Mouse (Mus musculus): ENCODE results near the gene Lpp.

Lpp gene

DNA sequence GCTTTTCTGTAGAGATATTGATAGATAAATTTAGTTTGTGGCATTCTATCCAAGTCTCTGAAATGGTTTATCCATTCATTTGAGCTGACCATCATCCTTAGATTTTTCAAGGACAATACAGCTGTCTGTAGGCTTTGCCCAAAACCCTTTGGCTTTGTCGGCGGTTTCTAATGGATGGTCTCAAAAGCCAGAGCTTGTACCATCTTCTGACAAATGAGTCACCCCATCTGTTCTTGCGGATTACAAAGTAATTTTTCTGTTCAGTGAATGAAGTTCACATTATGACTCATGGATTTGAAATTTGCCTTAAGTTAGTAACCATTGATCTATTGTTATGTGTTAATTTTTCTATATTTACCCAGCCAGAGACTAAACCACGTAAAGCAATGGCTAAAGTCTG, 301.8 kb downstream of the Lpp start:
- no peak for DNase-seq (ENCODE audit: low spot score in 2 of 2)

DNA sequence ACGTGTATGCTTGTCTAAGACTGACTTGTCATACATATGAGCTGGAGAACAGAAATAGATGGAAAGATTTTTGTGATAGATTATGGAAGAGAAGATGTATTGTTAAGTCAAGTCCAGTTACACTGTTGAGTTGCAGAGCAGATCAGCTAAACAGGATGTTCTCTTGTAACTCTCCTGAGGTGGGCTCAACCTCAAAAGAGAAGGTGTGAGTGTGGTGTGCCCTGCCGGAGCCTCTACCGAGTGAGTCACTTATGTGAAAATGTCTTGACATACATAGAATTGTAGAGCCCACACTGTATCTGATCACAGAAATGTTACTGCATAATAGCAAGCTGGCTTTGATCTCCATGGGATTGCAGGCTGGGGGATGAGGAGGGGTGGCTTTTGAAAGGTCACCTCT, 310.9 kb downstream of the Lpp start:
- no peak for DNase-seq (ENCODE audit: low spot score in 2 of 2)

DNA sequence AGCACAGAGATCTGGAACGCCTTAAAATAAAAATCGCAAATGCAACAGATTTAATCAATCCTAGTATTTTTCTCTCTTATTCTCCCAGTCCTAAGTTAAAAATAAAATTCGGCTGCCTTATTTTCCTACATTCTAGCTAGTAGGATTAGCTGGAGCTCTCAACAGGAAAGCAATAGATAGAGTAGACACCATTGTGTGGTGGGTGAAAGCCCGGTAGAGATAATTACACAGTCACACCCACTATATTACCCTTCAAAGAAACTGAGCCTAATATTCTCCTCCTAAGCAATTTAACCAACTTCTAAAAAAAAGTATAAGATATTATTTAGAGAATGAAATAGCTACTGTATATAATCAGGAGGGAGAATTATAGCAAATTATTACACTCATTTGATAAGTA, 330.3 kb downstream of the Lpp start:
- no peak for DNase-seq (ENCODE audit: low spot score in 2 of 2)

DNA sequence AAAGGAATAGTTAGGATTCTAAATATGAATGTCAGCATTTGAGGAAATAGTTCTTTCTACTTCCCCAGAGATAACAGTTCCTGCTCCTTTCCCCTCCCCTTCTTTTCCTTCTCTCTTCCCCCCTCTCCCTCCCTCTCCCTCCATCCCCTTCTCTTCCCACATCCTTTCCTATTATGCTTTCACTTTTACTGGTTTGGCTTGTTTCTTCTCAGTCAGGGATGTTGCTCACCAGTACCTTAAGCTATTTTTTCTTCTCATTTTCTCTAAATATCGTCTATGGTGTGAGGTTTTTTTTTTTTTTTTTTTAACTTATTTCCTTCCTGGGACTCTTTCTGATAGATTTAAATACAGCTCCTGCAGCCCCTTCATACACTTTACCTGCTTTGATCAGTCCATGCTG, 339.4 kb downstream of the Lpp start:
- DNase-seq (ENCODE audit: low spot score in 2 of 2), result no peak

DNA sequence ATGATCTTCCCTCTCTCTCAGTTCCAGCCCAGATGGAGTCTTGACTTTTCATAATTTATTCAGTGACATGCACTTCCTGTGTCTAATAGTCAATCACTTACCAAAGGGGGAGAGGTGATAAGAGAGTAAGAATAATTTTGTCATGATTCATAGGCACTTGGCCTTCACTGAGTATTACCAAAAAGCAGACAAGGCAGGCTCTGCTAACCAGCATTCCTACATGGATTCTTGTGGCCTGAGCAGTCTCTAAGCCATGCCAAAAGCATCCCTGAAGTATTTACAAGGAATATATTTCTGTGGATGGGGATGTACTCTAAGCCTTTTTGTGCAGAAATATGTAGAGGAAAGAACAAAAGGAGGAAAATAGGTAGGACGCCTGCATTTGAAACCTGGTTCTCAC, 340.0 kb downstream of the Lpp start:
- no peak for DNase-seq (ENCODE audit: low spot score in 2 of 2)

DNA sequence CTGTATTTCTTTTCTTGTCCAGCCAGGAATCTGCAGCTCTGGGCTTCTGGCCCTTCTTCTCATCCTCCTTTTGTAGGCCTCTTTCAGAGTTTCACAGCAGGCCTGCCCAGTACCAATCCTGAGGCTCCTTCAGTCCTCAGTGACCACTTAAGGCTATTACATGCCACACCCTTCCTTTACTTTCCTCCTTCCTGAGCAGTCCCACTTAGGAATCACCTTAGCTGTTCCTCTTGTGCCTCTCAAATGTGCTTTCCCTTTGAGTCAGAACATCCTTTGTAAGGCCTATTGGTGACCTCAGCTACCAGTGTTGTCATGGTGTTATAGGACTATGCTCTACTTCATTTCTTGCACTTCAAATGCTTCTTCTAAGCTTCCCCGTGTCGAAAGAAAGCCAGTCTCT, 342.4 kb downstream of the Lpp start:
- no peak for DNase-seq (ENCODE audit: low spot score in 2 of 2)

DNA sequence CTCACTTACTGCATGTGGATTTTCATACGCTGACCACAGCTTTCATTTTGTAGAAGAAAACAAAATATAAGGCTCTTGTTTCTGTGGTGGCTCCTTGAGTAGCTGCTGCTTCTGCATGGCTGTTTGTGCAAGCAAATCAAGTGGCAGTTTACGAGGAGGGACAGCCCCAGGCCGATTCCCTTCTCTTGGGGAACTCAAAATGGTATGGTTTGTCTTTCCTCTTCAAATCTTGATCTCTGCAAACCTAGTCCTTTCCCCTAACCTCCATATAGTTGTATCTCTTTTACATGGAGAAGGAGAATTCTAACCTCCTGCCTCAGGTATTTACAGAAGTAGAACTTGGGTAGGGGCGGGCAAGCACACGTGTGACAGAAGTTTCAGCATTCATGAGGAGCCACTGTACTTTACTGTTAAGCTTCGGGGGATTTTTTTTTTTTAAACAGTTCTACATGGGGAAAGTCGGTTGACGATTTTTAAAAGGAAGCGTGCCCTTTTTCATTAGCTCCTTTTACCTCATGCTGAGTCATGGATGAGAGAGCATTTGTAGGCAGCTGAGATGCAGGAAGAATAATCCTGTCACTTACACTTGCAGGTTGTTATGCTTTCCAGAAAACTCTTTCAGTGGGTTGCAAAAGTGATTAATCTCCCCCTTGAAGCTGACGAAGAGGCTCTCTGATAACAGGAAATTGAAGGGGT, 344.2 kb downstream of the Lpp start:
- no peak for DNase-seq (ENCODE audit: low spot score in 2 of 2)

DNA sequence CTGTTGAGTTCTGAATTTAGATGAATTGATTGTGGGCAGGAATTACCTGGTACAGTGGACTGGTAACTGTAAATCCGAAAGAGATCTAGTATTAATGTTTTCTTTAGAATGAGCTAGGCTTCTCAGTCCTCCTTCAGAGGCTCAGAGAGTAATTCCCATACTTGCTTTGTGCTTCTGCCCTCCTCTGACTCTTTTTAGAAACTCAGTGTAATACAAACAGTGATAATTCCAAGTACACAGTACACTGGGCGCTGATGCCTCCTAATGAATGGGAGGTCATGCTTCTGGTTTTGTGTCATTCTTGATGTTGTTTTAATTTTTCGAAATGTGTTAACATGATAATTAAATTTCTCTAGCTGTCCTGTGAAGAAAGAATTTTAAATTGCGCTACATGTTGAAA, 347.4 kb downstream of the Lpp start:
- DNase-seq (ENCODE audit: low spot score in 2 of 2), result no peak

DNA sequence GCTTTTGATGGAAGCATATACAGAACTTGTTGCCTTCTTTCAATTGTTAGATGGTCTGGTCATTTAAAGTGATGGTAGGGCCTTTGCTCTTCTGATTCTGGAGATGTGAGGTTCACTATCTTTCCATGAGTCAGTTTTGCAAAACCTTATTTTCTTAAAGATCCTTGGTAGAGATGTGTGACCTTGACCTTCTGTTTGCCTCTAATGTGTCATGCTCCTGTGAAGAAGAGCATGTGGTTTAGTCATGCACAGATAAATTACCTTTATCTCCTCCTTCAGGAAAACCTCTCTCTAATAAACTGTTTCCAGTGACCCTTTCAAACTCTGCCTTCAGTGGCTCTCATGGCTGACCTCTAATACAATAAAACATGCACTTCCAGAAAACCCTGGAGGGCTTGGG, 356.5 kb downstream of the Lpp start:
- no peak for DNase-seq (ENCODE audit: low spot score in 2 of 2)

DNA sequence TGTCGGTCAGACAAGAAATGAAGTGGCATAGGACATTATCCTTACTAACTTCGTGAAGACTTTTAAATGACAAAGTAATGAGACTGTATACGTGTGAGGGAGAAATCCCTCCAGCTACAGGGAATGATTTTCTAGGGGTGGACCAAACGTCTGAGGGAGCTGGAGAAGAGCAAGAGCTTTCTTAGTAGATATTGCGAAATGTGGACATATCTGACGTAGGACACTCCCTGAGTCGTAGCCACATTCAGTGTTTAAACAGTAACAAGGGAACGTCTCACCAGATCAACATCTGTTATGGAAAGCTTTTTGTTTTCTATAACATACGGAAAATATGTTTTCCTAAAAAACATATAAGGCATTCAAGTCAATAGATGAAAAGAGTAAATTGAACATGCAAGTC, 362.8 kb downstream of the Lpp start:
- DNase-seq (ENCODE audit: low spot score in 2 of 2), result no peak

DNA sequence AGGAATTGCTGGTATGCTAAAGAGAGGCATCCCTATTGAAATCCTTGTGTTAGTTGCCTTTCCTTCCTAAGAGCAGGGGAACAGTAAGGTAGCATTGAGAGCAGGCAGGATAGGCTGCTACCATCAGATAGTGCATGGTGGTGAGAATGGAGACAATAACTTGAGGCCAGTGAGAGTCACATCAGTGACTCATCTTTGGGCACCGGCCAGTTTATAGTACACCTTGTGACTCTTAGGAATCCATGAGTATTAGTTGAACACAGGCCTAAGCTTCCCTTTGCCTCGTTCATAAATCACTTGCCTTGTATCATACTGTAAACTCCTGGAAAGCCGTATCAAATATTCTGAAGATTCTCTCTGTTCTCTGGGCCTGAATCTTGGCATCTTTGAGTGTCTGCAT, 372.7 kb downstream of the Lpp start:
- DNase-seq (ENCODE audit: low spot score in 2 of 2), result no peak

DNA sequence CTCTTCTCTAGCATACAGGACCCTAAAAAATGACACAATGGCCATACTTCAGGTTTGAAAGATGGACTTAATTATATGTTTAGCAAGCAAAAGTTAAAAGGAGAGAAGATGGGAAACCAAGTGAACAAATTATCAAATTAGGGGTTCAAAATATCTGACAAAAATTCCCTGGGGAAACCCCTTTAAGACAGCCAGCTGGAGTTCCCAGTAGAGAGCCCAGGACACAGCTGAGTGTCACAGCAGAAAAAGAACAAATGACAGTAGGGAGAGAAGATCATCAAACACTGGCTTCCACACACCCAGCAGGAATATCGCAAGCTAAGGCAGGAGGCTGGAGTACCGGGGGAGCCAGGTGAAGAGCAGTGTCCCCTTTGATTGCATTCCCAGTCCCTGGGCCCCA, 373.3 kb downstream of the Lpp start:
- no peak for DNase-seq (ENCODE audit: low spot score in 2 of 2)

DNA sequence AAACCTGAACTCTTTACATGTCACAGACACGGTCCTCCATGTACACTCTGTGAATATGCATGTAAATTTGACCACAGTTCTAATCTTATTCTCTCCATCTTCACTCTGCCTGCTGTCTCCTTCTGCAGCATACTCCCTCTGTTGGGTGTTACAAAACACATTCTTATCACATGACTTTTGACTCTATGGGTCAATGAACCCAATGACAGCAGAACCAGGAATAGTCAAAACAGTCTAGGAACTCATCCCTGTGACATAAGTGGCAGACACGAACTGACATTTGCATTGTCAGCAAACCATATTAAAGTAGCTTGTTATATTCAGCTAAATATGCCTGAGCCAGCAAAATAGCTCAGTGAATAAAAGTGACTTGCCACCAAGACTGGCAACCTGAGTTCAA, 383.7 kb downstream of the Lpp start:
- no peak for DNase-seq (ENCODE audit: low spot score in 2 of 2)

DNA sequence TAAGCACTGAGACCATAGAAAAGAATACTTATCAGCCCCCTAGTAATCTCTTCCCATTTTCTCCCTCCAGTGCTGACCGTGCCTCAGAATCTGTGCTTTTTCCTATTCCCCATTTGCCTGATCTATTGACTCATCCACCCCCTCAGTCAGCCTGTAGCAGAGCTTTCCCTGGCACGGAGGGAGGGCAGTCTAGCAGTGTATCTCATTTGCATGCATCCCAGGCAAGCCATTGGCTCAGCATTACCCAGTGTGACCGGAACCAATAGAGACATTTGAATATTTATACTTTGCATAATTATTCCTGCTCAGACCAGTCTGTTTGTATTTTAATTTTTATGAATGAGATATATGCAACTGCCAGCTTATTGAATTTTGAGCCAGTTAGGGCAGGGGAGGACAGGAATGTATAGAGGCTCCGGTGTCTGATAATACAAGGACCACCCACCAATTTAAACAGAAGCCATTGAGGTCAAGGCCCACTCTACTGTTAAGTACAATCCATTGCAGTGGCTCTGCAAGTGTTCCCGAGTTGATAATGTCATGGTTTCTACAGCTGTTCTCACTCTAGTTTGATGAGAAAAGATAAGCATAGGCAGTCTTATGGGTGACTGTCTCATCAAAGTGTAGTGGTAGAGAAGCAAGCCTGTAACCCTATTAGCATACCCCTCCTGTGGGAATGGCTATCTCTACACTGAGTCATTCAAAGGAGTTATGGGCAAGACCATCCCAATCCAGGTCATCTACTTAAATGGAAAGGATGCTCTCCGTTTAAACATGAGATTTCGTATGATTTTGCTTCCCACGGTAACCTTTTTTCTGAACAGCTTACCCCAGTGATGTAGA, 385.3 kb downstream of the Lpp start:
- no peak for DNase-seq (ENCODE audit: low spot score in 2 of 2)

DNA sequence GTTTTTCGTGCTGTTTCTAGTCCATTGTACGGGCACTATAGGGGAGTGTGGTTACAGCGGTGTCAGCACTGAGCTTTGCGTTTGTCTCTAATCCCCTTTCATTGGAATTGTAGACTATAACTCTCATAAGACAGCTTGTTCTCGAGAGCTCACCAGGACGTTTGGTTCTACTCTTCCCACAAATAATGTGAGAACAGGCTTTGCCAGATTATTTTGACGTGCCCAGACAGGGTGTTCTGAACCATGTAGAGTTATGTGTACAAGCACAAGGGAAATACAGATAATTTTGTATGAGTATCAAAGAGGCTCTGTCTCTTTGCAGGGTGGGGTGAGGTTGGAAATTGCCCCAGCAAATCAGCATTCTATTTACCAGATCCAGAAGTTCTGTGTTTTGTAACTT, 387.2 kb downstream of the Lpp start:
- DNase-seq (ENCODE audit: low spot score in 2 of 2), result no peak

DNA sequence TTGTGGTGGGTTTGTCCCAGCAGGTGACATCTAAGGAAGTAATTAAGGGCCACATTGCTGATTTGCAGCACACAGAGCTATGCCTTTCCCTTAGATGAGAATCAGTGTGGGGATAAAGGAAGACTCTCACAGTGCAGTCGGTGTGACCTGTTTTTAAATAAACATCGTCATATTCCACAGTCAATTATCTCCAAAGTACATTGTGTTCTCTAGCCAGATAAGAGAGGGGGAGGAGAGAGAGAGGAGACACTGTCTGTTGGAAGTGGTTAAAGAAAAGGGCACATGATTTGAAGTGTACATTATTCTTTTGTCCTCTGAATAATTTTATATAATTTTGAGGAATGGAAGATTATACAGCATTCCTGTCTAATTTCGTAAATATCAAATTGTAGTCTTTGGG, 388.6 kb downstream of the Lpp start:
- no peak for DNase-seq (ENCODE audit: low spot score in 2 of 2)

DNA sequence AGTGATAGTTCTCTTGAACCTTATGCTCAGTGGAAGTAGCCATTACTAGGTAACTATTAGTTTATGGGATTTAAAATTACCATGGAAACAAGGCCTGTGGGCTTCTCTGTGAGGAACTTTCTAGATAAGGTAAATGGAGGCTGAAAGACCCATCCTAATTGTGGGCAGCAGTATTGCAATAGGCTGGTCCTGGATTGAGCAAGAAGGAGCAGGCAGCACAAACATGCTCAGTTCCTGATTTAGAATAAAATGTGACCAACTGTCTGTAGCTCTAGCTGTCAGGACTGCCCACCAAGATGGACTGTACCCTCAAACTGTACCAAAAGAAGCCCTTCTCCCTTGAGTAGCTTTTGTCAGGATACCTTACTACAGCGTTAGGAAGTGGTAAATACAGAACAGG, 392.3 kb downstream of the Lpp start:
- no peak for DNase-seq (ENCODE audit: low spot score in 2 of 2)

DNA sequence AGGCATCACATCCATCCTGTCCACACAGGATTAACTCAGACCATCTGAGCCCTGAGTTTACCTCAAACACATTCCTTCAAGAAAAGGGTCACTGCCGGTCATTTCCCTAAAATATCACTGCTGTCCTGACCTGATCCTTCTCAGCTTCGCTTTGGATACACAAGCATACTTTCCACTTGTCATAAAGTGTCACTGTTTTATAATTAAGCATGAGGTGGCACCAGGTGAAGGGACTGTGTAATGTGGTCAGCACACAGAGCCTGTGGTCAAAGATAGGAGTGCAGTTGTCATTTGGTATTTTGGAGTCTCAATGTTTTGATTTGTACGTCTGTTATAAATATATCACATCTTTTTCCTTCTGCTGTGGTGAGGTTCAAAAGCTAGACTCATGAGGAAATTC, 395.7 kb downstream of the Lpp start:
- DNase-seq (ENCODE audit: low spot score in 2 of 2), result no peak

DNA sequence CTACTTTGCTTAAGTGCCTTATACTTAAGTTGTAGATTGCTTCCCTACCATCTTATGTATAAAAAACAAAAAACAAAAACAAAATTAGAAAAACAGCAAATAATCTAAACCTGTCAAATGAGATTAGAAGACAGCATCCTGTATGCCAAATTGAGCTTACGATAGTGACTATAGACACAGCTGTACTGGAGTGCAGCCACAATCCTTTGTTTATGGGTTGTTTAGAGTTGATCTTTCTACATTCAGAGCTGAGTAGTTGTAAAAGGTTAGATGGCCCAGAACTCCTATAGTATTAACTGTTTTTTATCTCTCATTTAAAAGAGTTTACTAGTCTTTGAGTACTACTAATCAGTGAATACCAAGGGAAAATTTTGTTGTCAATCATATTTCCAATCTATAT, 398.1 kb downstream of the Lpp start:
- DNase-seq (ENCODE audit: low spot score in 2 of 2), result no peak

DNA sequence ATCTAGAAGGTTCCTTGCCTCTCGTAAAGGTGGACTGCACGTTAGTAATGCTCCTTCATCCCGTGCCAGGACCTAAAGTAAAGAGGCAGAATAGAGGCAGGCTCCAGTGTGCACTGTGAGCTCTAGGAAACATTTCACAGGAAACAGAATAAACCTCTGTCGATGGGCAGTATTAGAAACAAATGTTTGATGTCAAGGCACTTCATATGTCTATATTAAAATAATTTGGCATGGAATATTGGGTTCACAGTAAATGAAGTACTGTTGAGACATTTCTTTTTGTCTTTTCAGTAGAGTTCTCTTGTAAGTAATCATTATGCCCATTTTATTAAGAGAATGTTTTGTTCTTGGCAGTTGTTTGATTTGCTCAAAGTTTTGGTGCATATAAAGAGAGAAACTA, 398.7 kb downstream of the Lpp start:
- DNase-seq (ENCODE audit: low spot score in 2 of 2), result no peak

DNA sequence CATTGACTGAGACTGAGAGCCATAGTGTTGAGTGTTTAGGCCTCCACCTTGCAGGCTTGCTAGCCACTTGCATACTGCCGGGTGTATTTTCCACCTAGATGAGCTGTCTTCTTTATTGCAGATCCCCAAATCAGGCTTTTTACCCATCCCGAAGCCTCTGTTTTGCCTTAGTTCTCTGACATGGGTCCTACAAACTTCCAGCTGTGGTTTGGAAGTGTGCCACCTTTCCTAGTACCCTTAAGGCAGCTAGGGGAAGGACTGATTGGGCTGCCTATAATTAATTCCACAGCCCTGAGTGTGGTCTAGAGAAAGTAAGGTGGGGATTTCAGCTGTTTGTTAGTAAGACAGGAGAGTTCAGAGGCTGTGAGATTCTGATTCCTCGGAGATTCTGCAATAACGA, 399.5 kb downstream of the Lpp start:
- DNase-seq (ENCODE audit: low spot score in 2 of 2), result no peak

DNA sequence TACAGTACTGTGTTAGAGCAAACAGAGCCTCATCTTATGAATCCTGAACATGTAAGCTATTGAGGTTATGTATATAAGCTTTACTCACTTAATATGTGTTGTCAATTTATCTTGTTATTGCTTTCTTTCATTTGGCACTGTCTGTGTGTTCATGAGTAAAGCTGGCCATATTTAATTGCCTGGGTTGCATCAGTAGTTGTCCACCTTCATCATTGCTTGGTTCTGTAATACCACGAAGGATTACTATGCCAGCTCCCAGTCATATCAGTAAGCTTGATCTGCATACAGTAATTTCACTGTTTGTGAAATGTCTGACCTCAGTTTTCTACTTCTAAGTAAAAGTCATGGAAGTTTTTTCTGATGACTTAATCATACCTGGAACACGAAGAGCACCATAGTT, 401.4 kb downstream of the Lpp start:
- DNase-seq (ENCODE audit: low spot score in 2 of 2), result no peak

DNA sequence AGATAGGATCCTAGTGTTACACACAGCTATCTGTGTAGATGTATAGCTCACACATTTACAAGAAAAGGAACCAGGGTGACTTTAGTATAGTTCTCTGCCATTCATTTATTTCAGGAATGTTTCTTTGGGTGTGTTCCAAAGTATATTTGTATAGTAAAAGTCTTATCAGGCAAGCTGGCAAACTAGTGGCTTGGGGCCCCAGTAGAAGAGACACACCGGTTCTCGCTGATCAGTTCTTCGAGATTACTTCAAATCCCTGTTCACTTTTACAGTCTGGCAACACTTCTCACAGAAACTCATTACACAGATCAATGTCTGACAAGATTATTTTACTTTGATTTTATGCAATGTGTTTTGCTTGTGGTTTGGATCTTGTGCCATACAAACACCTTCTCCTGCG, 408.0 kb downstream of the Lpp start:
- no peak for DNase-seq (ENCODE audit: low spot score in 2 of 2)

DNA sequence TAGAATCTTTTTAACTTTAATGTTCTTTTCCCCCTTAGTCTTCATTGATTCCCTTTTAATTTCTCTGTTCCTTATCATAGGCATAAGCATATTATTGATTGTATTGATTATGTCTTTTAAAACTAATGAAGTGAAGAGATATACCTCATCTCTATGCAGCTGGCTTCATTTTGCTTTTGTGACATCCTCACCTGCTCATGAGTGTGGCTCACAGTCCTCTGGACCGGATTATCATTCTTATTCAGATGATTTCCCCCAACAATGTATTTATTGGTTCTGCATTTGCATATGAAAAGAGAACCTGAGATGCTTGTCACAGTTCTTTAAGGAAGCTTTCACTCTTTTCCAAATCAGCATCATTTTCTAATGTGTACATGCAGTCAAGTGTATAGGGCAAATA, 408.5 kb downstream of the Lpp start:
- DNase-seq (ENCODE audit: low spot score in 2 of 2), result no peak

All from left cerebral cortex, adult 9 months (tissue).